Mouse (Mus musculus) urinary bladder, adult 2 months (tissue): ENCODE measurements around the gene Adarb2. TPM values are rescaled to one million over a fixed set of nuclear protein-coding genes. Genes with fewer than 3 reads are reported as not detected.

ENCODE experiments used
- DNase-seq: peaks from one replicate; pipeline ENCODE4 v3.0.0; 2022; ENCODE audit warnings: low spot score
- polyA plus RNA-seq: library from polyadenylated mRNA; depleted of rRNA; stranded (reverse); fragments of >200 nt; gene quantifications from 2 replicates; pipeline ENCODE4 v1.2.3, GENCODE M21; 2012

The Adarb2 gene
- polyA plus RNA-seq, 1 experiment: 0.10 TPM

DNA sequence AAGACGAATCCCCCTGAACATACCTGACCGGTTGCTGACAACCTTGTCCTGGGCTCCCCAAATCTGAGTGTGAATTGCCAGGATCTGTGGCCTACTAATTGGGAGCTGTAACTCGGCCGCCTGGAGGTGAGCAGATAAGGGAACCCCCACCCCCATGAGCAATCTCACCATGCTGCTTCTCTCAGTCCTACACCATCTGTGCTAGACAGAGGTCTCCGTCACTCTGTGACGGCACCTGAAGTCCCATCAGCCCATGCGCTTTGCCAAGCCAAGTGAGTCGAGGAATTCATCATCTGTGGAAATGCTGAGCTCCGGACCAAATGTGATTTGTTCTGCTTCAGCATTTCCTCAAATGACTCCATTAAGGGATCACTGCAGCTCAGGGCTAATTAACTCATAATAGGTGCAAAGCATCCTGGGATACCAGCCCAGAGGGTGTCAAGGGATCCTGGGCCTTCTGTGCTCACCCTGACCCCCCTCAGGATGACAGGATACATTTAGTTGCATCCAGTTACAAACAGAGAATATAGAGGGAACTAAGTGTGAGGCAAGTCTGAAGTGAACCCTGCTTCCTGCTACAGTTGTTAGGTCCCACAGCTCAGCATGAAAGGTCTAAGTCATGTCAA lies 462.1 kb downstream of the Adarb2 start:
- DNase-seq: no peak

DNA sequence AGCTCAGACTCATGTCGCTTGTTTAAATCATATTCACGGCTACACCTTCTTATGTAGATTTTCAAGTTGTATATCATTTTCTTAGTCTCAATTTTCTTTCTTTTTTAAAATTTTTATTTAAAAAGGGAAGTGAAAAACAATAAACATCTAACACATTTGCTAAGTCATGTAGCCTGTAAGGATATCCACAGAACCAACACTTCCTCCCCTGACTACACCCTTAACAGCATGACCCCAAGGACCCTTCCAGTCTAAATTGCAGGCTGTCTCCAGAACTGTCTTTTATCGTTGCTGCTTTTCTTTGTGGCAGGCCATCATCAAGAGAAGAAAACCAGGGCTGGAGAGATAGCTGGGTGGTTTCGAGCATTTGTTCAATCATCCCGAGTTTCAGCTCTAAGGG lies 474.5 kb downstream of the Adarb2 start:
- DNase-seq: no peak

DNA sequence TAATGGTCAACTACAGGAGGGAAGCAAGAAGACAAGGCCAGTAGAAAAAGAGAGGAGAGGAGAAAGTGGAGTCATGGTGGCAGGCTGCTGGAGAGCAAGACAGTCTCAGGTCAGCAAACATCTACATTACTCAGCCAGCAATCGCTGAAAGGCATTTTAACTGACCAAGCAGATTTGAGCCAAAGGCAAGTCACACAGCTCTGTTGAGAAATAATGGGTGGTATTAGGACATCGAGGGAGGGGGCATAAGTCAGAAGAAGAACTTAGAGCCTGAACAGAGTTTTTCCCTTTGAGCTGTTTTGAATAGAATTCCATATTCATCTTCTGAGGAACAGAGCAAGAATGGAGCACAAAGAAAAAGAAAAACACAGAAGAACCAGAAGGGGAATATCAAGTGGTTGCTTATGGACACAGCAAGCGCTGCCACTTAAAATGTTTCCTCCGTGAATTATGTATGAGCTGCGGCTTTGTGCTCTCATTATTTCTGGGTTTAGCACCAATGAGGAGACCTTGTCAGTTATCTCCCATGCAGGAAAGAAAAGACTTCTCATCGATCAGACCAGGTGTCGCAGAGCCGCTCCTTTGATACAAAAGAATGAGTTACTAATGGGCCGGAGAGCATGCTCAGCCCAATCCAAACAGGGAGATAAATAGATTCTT lies 477.9 kb downstream of the Adarb2 start:
- no peak for DNase-seq

DNA sequence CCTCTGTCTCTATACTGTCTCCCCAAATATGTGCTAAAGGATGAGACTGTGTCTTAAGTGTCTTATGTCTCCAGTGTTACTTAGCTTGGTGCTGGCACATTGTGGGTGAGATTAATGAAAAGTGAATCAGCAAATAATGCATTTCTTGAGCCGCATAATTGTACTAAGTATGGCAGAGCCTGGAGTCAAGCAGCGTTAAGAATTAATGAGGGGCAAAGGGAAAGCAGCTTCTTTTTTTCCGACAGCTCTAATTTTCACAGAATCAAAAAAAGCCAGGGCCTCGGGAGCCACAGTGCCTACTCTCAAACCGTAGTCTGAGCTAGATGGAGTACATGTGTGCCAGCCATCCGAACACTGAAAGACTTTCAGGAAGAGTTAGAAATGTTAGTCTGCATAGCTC lies 488.8 kb downstream of the Adarb2 start:
- DNase-seq: no peak

DNA sequence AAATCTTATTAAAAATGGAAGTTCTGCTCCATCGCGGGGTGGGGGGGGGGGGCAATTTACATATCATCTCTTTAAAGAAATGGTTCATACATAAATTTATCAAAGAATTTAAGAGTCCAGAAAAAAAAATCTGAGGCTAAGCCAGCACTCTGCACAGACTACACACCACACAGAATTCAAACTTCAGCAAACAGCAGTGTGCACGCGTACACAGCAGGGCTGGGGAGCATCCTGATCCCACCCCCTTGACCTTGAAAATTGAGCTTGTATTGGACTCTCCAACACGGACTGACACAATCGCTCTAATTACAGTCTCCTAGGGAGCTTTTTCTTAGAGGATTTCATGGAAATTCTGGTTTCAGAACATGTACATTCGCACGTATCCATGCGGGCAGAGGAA lies 490.1 kb downstream of the Adarb2 start:
- no peak for DNase-seq

DNA sequence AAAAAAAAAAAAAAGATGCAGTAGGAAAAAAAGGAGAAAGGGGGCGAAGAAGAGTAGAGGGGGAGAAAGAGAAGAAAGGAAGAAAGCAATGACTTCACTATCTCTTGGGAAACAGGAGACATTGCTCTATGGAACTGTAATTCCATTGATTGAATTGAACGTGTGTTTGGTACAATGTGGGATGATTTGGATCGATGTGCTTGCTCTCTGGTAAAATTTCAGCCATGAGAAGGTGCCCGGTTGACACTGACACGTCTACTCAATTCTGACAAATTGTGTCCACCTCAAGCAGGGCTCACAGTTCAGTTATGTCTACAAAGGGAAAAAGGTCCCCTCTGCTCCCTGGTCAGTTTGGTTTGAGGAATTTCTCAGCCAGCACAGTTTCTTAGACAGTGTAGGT lies 495.8 kb downstream of the Adarb2 start:
- DNase-seq: no peak

DNA sequence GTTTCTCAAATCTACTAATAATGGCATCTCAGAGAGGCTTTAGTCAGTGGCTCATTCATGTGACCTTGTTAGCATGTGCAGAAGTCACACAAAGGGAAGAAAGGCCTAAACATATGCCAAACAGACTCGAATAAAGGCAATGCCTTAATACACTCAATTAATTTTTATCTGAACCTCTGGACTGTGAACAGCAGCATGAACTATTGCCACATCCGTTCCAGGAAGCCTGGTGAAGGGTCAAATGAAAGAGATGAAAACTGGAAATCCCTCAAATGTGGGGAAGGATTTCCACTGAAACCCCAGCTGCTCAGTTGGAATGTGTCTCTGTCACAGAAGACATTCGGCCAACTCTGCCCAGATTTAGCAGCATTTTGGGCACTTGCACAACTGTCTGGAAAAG lies 497.2 kb downstream of the Adarb2 start:
- DNase-seq: no peak

DNA sequence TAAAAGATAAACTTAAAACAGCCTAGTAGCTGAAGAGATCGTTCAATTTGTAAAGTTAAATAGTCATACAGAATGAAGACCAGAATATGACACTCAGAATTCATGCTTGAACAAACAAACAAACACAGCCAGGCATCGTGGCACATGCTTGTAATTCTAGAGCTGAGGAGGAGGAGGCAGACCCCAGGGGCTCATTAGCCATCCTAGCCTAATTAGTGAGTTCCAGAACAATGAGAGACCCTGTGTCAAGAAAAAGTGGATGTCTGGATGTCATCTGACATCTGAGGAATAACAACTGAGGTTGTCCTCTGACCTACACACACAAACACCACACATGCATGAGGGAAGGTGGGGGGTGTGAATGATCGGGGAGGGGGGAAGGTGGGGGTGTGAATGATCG lies 498.3 kb downstream of the Adarb2 start:
- no peak for DNase-seq

DNA sequence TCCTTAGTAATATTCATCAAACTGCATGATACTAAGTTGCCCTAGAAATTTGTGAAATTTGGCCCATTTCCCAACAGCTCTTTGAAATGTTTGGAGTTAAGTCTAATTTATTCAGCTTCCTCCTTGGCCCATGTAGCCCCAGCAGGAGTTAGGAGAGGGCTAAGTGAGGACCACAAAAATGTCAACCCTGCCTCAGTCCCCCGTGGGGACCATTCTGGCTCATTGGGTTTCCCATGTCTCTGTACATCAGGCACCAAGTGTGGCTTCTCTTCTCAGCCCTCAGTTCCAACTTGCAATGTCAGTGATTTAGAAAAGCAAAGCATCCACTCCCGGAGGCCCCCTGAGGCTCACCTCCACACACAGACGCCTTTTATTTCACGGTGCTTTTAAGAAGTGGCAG lies 502.6 kb downstream of the Adarb2 start:
- no peak for DNase-seq

DNA sequence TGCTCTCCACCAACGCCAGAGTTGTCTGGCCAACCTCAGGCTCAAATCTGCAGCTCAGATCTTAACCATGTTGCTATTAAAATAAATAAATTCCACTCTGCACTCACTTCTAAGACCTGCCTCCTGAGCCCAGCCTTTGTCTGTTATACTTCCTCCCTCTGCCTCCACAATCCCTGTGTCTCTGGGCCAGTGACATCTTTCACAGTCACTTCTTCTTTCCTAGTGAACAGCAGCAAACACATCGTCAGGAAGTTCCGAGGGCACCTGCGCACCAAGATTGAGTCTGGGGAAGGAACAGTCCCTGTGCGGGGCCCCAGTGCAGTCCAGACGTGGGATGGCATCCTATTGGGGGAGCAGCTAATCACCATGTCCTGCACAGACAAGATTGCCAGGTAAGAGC lies 510.7 kb downstream of the Adarb2 start:
- DNase-seq: no peak

DNA sequence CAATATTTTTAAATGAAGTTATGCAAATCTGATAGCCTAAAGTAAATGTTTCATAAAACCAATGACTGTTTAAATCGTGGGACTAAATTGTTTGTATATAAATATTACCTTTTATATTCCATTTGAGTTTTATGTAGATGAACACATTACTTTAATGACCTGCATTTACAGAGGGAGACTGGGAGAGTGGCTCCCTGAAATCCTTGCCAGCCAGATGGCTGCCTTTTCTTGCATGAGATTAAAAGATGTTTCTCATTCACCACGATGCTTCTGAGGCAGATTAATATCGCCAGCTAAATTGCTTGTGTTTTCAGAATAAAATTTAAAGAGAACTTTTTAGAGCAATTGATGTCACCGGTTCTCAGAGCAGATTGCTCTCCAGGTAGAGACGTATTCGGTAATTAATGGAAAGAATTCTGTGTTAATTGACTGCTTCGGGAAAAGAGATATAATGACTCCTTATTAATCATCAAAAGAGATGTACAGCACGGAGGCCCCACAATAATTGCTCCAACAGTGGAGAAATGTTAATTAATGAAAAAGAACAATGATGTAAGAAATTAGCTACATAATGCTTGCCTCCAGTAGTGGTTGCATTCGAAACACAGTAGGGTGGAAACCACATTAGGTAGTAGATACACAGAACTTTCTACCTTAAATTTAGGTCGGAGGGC lies 527.4 kb downstream of the Adarb2 start:
- DNase-seq: no peak

DNA sequence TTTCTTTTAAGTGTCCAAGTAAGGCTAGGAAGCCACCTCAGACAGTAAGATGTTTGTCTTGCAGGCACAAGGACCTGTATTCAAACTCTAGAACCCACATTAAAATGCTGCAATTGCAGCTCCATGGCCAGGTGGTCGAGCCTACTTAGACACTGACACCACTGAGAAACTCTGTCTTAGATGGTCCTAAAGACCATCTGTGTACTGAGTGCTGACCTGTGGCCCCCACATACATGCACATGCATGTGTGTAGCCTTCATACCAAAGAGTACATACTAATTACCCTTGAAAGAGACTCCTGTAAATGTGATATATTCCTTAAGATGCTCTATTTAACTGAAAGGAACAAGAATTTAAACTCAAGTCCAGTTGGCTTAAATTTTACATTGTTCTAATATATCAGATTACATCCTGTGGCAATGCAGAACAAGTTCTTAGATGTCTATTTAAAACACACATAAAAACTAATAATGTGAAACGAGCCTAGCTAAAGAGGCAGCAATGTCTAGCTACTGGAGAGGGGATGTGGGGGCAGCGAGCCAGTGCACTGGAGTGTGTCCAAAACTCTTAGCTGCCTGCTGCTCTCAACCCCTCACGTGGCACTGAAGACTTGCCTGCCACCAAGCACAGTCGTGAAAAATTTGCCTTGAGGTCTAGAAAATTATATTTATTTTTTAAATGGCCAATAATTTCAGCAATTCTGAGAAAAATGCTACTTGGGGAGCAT lies 534.6 kb downstream of the Adarb2 start:
- DNase-seq: no peak

DNA sequence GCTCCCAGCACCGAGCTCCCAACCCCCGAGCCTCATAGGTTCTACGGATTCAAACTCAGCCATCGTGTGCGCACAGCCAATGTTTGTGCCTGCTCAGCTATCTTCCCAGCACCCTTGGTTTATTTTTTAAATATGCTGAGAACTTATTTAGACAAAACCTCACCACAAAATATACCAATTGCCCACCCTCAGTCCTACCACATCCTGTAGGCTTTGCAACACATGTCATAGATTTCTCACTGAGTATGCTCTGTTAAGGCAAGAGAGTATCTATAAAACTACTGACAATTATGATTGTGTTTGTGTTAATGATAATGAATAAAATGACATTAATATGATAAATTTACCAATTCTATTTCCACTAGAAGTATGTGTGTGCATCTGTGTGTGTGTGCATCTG lies 540.1 kb downstream of the Adarb2 start:
- no peak for DNase-seq

DNA sequence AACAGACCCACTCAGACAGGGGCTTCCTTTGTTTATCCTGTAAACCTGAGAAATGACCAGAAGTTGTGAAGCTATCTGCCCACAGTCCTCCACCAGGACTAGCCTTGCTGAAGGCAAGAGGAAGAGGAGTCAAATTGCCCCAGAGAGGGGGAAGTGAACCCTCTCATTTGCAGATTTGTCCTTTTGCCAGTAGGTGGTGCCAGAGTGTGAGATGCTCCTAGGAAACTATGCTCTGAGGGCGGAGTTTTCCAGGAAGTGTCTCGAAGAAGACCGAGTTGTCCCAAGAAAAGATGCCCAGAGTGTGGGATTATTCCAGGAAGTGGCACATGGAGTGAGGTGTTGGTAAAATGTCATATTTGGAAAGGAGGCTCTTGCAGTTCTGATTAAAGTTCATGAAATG lies 541.9 kb downstream of the Adarb2 start:
- no peak for DNase-seq

DNA sequence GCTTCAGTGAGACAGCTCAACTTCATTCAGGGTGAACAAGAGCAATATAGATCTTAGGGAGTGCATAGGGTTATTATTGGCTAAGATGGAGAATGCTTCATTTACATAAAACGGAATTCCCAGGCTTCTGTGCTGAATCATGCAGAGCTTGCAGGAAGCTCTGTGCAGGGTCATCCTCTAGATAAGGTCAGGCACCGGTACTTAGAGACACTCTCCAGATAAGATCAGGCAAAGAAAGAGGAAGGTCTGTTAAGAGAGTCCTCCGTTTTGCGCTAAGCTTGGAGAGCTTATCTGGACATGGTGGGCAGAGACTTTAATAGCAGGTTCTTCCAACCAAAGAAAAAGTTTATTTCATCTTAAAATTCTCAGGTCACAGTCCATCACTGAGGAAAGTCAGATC lies 542.9 kb downstream of the Adarb2 start:
- DNase-seq: no peak

DNA sequence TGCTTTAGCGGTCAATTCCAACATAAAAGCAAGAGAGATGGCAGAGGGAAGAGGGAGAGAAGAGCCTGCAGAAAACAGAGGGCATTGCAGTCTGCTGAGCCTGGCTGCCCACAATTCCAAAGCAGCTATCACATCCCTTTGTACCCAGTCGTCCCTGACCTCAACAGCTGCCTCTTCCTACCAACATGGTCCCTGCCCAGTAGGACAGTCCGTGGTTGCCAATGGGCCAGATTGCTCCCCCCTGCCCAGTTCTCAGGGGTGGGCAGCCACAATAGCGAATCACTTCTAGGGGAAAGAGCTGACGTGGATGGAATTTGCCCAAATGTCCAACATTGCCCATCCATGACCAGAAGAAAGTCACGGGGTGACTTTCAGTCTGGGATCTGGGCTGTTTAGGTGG lies 546.8 kb downstream of the Adarb2 start:
- DNase-seq: no peak

DNA sequence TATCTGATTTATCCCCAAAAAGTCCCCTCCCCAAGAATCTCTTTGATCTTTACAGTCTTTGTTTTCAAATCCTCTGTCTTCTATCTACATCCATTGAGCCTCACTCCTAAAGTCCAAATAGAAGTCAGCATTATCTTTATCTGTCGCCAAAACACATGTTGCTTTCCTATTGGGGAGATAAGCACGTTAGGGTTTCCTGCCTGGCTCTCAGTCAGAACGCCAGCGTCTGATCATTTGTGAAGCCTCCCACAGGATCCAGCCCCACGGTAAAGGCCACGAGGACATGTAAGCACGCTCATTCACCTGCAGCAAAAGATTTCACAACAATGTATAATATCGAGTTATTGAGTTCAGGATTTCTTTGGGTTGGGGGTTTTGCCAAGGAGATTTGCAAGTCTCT lies 558.3 kb downstream of the Adarb2 start:
- no peak for DNase-seq

DNA sequence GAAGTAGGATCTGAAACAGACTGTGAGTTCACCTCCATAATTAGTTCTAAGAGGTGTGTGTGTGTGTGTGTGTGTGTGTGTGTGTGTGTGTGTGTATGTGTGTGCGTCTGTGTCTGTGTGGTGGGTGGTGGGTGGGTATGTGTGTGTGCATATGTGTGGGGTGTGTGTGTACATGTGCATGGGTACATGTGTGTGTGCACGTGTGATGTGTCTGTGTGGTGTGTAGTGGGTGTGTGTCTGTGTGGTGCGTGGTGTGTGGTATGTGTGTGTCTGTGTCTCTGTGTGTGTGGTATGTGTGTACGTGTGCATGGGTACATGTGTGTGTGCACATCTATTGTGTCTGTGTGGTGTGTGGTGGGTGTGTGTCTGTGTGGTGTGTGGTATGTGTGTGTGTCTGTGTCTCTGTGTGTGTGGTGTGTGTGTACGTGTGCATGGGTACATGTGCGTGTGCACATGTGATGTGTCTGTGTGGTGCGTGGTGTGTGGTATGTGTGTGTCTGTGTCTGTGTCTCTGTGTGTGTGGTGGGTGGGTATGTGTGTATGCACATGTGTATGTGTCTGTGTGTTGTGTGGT lies 567.1 kb downstream of the Adarb2 start:
- DNase-seq: no peak

DNA sequence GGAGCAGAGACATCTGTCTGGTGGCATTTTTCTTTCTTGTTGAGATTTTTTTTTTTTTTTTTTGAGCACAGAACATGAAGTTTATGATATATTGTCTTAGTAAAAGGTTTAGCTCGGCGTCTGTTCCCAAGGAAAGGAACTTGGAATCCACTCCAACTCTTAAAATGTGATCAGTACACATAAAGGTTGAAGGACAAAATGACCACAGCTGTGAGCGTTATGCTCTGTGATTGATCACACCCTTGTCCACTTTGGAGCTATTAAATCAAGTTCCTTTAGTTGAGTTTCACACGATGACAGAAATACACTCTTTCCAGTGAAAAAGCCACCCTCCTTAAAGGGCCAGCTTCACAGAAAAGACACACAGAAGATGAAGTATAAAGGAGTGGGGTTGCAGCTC lies 568.0 kb downstream of the Adarb2 start:
- DNase-seq: no peak

DNA sequence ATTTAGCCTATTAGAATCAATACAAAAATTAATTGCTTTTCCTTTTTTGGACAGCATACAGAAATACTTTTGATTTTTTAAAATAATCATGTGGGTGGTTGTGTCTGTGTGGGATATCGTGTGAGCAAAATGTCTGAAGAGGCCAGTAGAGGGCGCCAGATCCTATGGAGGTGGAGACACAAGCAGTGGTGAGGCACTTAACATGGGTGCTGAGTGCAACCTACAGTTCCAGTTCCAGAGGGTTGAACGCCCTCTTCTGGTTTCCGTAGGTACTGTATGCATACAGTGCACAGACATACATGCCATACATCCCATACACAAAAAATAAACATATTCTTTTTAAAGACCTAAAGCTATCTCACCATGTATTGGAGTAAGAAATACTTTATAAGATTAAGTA lies 577.8 kb downstream of the Adarb2 start:
- no peak for DNase-seq

DNA sequence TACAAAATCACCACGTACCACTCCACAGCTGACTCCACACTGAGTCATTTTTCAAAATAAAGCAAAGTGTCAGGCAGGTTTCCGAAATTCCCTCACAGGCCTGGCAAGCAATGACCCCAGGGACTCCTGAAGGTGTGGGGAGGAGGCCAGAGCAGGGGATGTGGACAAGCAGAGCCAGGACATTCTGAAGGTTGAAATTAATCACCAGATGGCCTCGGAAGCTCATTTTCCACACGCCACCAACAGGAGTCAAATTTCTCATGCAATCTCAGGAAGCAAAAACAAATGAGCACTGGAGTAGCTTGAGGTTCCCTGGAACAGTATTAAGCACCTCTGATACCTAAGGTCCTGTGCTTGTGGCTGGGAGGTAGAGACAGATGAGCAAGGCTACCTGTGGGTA lies 580.0 kb downstream of the Adarb2 start:
- no peak for DNase-seq

DNA sequence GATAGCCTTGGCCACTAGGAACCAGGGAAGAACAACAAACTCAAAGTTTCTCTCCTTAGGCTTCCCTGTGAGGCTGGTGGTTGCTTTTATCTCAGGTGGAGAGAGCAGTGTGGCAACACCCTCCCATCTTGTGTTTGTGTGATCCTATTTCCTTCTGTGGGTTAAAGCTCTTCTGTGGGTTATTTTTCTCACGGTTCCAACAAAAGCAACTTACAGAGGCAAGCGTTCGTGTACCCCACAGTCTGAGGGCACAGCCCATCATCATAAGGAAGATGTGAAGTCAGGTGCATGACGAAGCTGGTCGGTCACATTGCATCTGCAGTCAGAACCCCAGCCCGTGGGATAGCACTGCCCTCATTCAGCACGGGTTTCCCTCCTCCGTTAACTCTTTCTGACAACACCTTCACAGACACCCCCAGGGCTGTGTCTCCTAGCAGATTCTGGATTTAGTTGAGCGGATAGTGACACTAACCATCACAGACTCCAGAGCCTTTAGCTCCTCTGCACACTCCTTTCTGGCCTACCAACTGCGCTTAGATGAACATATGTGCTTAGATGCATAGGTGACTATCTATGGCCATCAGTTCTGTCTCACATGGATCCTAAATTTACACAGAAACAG lies 581.1 kb downstream of the Adarb2 start:
- no peak for DNase-seq
